Mouse (Mus musculus) lung, postnatal 0 days (tissue): Measurements from ENCODE around the gene Ankrd10. TPM values are rescaled to one million over a fixed set of nuclear protein-coding genes. Genes with fewer than 3 reads are reported as not detected.

Experiments
- ATAC-seq: fragments of 200-750 bp; cut with Nextera tagmentation; 2 replicates; pipeline ENCODE4 v1.8.0; 2017; ENCODE audit warnings: moderate library complexity
- DNase-seq: peaks from one replicate; pipeline ENCODE4 v3.0.0-alpha.2; 2016; ENCODE audit warnings: low spot score
- H3K27ac ChIP-seq: fragments of 300-500 bp; sonication (generic); 2 replicates; pipeline ENCODE4 v1.5.1; 2014; ENCODE audit warnings: antibody characterized with exemption, mild to moderate bottlenecking, low read length, mixed read lengths
- H3K27me3 ChIP-seq: fragments of 300-500 bp; sonication (generic); replicated peaks from 2 replicates; pipeline ENCODE4 v1.6.1; 2014; ENCODE audit warnings: low read length, mixed read lengths; ENCODE audit not compliant: insufficient read depth
- H3K36me3 ChIP-seq: fragments of 300-500 bp; sonication (generic); 2 replicates; pipeline ENCODE4 v1.6.1; 2014; ENCODE audit warnings: low read length, mixed read lengths; ENCODE audit not compliant: insufficient read depth
- H3K4me1 ChIP-seq: fragments of 300-500 bp; sonication (generic); 2 replicates; pipeline ENCODE4 v1.6.1; 2014; ENCODE audit warnings: antibody characterized with exemption, low read depth, low read length, mixed read lengths; ENCODE audit not compliant: insufficient read depth
- H3K4me2 ChIP-seq: fragments of 300-500 bp; sonication (generic); replicated peaks from 2 replicates; pipeline ENCODE4 v1.6.1; 2014; ENCODE audit warnings: low read depth, mild to moderate bottlenecking, low read length, moderate library complexity, mixed read lengths
- H3K4me3 ChIP-seq: fragments of 300-500 bp; sonication (generic); 2 replicates; pipeline ENCODE4 v1.5.1; 2014; ENCODE audit warnings: low read depth, low read length
- H3K9ac ChIP-seq: fragments of 300-500 bp; sonication (generic); replicated peaks from 2 replicates; pipeline ENCODE4 v1.6.1; 2014; ENCODE audit warnings: low read depth, mild to moderate bottlenecking
- H3K9me3 ChIP-seq: fragments of 300-500 bp; sonication (generic); 2 replicates; pipeline ENCODE4 v1.6.1; 2016; ENCODE audit warnings: low read length, mixed read lengths
- CTCF ChIP-seq: IDR thresholded peaks from 2 replicates; pipeline ENCODE4 v1.5.1; 2016; ENCODE audit warnings: antibody characterized with exemption, mild to moderate bottlenecking
- EP300 ChIP-seq: IDR thresholded peaks from 2 replicates; pipeline ENCODE4 v1.6.1; 2016; ENCODE audit warnings: antibody characterized with exemption, mild to moderate bottlenecking, control low read depth
- WGBS: fragments of 180-500 bp; shearing (Covaris S2); extraction: QIAGEN DNeasy Blood & Tissue Kit; methylation state at CpG from one replicate; pipeline ENCODE4 v1.1.7; 2014; 5-methylcytosine and 5-hydroxymethylcytosine counted together
- polyA plus RNA-seq: library from polyadenylated mRNA; unstranded; fragments of >200 nt; fragmentation: Nextera tagmentation; extraction: Ambion mirVana; gene quantifications from 2 replicates; pipeline ENCODE4 v1.2.1, GENCODE M21; 2015

The Ankrd10 gene
- polyA plus RNA-seq, 1 experiment from 2014 or later = 38.9 TPM

DNA sequence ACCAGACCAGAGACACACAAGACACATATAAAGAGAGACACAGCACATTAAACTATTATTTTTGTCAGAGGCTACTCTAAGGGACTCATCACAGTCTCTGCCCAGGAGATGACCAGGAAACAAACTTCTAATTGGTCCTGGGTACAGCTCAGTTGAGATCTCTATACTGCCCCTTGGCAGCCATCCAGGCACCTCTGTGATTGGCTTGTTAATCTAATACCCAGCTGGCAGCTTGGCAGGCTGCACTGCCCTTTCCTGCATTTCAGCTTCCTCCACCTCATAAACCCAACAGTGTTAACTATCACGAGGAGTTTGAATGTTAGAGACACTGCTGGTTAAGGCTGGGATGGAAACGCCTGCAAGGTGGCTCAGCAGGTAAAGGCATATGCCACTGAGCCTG lies 7.6 kb upstream of the Ankrd10 start:
- 59% methylated on average over 2 of the region's 2 CpGs for WGBS
- TF ChIP-seq CTCF (no peak), EP300 (no peak)
- no peak for DNase-seq
- Histone ChIP-seq H3K4me2 (no peak overlapping the region), H3K4me1 (no peaks in the 10 kb centered on the region), H3K4me3 (no peak overlapping the region), H3K27ac (no peak overlapping the region), H3K9me3 (no peaks in the 10 kb centered on the region), H3K9ac (no peak overlapping the region), H3K36me3 (no peaks in the 10 kb centered on the region), H3K27me3 (no peaks in the 10 kb centered on the region)
- ATAC-seq = no peak

DNA sequence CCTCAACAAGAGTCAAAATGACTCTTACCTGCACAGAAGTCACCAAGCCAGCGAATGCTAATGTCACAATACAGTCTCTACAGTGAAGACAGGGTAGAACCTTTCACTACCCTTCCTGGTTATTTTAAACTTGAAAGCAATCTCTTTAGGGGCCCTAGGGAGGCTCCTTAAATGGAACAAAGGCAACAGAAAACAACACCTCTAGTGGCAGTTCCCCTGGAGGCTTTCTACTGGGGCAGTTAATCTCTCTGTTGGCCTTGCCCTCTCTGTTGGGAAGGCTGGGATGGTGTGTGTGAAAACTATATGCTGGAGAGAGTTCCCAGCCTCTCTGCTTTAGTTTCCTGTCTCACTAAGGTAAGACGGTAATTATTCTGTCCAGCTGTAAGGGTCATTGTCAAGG lies 5.0 kb upstream of the Ankrd10 start:
- no peaks in the 10 kb centered on the region for H3K27me3 ChIP-seq
- ATAC-seq (no peak), DNase-seq (no peak)
- H3K4me2 ChIP-seq = no peak overlapping the region
- TF ChIP-seq EP300 (no peak), CTCF (no peak)
- no peak overlapping the region for H3K9ac ChIP-seq
- H3K4me1 ChIP-seq = peaks cover 3% of the 10 kb centered on the region; the same call in 1 of the 2 replicates
- WGBS = 60% methylated on average over 2 of the region's 2 CpGs
- no peaks in the 10 kb centered on the region for H3K9me3 ChIP-seq
- H3K27ac ChIP-seq = no peak overlapping the region
- no peaks in the 10 kb centered on the region for H3K36me3 ChIP-seq
- H3K4me3 ChIP-seq = no peak overlapping the region

- H3K9me3 ChIP-seq = no peaks in the 10 kb centered on the region
- no peak overlapping the region for H3K4me2 ChIP-seq
- H3K9ac ChIP-seq = no peak overlapping the region
- peaks cover 12% of the 10 kb centered on the region; the same call in 1 of the 2 replicates for H3K4me1 ChIP-seq
- H3K36me3 ChIP-seq = no peaks in the 10 kb centered on the region
- DNase-seq (no peak), ATAC-seq (no peak)
- no peak overlapping the region for H3K27ac ChIP-seq
- no peak overlapping the region for H3K4me3 ChIP-seq
- no peaks in the 10 kb centered on the region for H3K27me3 ChIP-seq
- WGBS = 78% methylated on average over 7 of the region's 7 CpGs
- no peak for TF ChIP-seq EP300
- TF ChIP-seq CTCF = no peak
Measured at GRCm38 (mm10) chr8:11637531-11637930, 2.0 kb upstream of the Ankrd10 start.

DNA sequence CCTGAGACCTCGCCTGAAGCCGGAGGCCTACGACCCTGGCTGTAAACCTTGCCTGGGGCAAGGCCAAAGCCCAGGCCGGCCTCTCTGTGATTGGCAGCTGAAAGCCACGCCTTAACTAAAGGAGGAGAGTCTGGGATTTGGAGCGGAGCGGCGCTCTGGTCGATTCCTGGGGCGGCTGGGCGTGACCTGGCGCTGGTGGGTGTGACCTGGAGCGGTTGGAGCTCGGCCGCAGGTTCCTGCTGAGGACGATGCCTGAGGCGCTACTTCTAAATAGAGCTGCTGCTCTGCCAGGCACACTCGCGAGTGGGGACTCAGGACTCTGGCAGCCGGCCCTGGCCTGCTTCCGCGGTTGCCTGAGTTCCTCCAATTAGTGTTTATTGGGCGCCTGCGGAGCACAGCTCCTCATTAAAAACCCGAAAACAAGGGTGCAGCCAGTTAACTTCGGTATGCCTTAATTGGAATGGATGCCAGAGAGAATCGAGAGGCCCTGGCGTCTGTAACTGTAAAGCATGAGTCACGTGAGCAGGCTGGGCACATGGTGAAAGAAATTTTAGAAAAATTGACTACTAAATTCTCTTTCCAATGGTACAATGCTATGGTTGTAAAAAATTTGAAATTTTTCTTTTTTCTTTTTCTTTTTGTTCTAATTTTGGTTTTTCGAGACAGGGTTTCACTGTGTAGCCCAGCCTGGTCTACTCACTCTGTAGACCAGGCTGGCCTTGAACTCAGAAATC lies 934 bp upstream of the Ankrd10 start:
- Histone ChIP-seq H3K4me2 (peak overlapping the region; percentile 95), H3K4me1 (peaks cover 14% of the 10 kb centered on the region; the same call in 1 of the 2 replicates), H3K9ac (peak overlapping the region; percentile 26; the same call in 1 of the 2 replicates), H3K27ac (peak overlapping the region; percentile 94), H3K9me3 (no peaks in the 10 kb centered on the region), H3K36me3 (no peaks in the 10 kb centered on the region), H3K4me3 (peak overlapping the region; percentile 92), H3K27me3 (no peaks in the 10 kb centered on the region)
- ATAC-seq (peak; percentile 76), DNase-seq (peak; percentile 94)
- WGBS = 4% methylated on average over 30 of the region's 30 CpGs
- TF ChIP-seq CTCF (no peak), EP300 (no peak)

DNA sequence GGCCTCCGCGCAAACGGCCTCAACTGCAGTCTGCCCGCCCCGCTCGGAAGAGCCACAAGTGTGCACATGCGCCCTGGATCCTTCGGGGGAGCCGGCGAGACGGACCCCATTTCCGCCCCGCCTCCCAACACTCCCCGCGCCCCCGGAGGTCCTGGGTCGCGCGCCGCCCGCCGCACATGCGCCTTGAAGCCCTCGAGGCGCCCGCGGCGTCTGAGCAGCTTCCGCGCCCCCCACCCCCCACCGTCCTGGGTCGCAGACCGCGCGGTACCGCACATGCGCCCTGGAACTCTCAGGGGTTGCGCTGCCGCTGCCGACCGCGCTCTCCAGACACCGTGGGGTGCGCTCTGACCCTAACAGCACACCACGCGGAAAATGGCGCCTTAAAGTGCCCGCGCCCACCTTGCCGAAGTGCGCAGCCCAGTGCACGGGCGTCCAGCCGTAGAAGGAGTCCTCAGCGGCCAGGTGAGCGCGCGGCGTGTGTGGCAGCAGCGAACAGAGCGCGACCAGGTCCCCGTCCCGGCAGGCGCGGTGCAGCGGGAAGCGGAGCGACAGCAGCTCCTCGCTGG lies 462 bp downstream of the Ankrd10 start:
- no peaks in the 10 kb centered on the region for H3K27me3 ChIP-seq
- DNase-seq = peak; percentile 93
- peak; percentile 64 for ATAC-seq

DNA sequence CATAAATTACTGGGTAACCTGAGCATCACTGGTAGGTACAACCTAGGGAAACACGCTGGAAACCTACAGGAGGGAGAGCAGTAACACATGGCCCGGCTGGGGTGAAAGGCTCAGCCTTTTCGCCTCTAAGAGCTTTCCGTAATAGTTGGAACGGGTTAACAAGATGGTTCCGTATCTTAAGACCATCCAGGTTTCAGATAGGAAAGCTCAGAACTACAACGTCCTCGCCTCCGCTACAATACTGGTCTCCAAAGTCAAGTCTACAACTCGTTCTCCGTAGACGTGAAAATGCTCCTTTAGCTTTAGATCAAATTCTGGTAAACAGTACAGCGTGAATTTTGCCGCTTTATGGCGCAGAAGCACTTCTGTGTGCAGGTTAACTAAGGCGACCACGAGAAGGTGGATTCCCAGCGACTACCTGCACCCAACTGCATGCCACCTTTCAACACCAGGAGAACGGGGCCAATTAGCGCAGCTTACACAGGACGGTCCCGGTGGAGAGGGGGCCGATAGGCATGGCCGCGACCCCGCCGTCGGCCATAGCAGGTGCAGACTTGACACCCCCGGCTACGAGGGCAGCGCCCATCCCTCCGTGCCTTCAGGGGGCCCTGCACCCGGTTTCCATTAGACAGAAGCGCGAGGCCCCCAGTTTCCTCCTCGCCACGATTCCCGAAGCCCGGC lies 1.1 kb downstream of the Ankrd10 start:
- TF ChIP-seq CTCF = no peak
- TF ChIP-seq EP300 = no peak
- 1% methylated on average over 39 of the region's 39 CpGs for WGBS
- H3K9me3 ChIP-seq = no peaks in the 10 kb centered on the region
- no peaks in the 10 kb centered on the region for H3K27me3 ChIP-seq
- peaks cover 14% of the 10 kb centered on the region; the same call in 1 of the 2 replicates for H3K4me1 ChIP-seq
- peak overlapping the region; percentile 92 for H3K4me3 ChIP-seq
- ATAC-seq (no peak), DNase-seq (peak; percentile 15)
- H3K9ac ChIP-seq = peak overlapping the region; percentile 59
- peak overlapping the region; percentile 95 for H3K4me2 ChIP-seq
- H3K36me3 ChIP-seq = no peaks in the 10 kb centered on the region
- H3K27ac ChIP-seq = peak overlapping the region; percentile 94

More for the DNA sequence above, 462 bp downstream of the Ankrd10 start:
- peak; percentile 39 for TF ChIP-seq CTCF
- no peak for TF ChIP-seq EP300
- no peaks in the 10 kb centered on the region for H3K9me3 ChIP-seq
- H3K9ac ChIP-seq = peak overlapping the region; percentile 59
- peak overlapping the region; percentile 94 for H3K27ac ChIP-seq
- H3K4me1 ChIP-seq = peaks cover 14% of the 10 kb centered on the region; the same call in 1 of the 2 replicates
- WGBS = 0% methylated on average over 56 of the region's 70 CpGs
- no peaks in the 10 kb centered on the region for H3K36me3 ChIP-seq
- H3K4me2 ChIP-seq = peak overlapping the region; percentile 95
- peak overlapping the region; percentile 92 for H3K4me3 ChIP-seq
